Mouse (Mus musculus) frontal cortex, postnatal 36 days (tissue): ENCODE measurements around the gene Hbq1a.

Source experiments
- DNase-seq, 2 experiments: peaks; one replicate each; pipeline ENCODE4 v3.0.0; 2022; ENCODE audit warnings: low spot score in 2 of 2

Gene Hbq1a

DNA sequence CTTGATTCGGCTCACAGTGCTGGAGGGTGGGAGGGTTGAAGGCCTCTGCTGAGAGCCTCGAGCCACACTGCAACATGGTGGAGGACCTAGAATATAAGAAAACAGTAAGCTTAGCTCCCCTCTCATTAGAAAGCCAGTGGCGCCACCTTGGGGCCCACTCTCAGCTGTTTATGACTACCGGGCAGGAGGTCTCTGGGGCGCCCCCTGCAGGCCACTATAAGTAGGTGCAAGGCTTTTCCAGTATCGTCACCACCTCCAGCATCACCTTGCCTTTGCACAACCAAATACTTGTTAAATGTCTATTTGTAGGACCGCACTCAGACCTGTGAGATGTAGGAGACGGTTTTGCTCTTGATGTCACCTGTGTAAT, 21.3 kb downstream of the Hbq1a start:
- peak; percentile 54 to 76 for DNase-seq

DNA sequence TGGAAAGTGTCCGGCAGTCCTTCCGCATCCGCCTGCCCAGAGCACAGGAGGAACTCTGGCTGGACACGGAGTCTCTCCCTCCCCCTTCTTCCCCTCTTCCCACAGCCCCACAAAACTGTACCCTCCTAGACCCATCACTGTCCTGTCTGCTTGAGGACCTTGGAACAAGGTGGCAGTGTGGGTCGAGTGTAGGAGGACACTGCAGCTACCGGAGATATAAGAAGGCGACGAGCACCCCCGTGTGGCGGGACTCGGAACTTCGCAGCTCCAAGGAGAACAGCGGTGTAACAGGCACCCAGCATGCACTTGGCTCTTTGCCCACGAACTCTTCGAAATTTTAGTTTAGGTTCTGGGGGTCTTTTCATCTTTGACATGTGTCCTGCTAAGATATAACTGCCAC, 24.7 kb downstream of the Hbq1a start:
- DNase-seq: peak; percentile 84 to 91

GRCm38 (mm10) chr11:32331075-32331474, 31.2 kb downstream of the Hbq1a start:
- DNase-seq: no peak

GRCm38 (mm10) chr11:32331861-32332260, 32.0 kb downstream of the Hbq1a start:
- no peak for DNase-seq

- no peak for DNase-seq
Observed at GRCm38 (mm10) chr11:32333235-32333634, 33.4 kb downstream of the Hbq1a start.

DNA sequence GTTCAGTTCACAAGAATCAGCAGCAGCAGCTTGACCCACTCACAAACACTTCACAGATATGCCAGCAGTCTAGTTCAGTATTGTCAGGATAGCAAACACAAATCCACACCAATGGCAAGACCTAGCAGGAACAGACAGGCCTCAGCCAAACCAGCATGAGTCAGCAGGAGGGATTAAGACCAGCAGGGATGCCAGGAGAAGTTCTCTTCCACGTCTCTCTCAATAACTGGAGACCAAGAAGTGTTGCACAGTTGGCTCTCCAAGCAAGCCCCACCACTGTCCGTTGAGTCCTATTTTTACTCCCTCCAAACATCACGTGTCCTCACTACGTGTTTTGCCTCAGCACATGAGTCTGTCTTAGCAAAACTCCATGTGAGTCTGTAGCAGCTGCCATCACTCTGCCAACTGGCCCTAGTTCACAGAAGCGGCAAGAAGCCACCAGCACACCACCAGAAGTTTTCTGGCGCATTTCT, 36.6 kb downstream of the Hbq1a start:
- no peak for DNase-seq

DNA sequence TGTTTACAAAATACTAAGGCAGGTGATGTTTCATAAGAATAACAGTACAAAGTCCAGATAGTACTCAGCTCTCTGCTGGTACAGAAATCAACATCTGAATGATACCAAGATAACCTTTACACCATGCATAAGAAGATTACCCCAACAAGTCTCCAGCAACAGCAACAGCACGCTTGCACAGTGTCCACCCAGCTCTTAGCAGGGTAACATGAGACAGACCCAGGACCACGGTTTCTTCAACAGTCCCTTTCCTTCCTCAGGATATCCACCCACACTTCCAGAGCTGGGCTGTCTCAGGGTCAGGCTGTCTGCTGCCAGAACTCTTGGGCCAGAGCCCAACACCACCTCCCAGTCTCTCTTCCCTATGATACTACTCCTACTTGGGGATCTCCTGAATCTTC, 39.3 kb downstream of the Hbq1a start:
- DNase-seq: no peak

- peak in 1 of 2 experiments; percentile 75 for DNase-seq
Observed at GRCm38 (mm10) chr11:32340476-32341473, 40.9 kb downstream of the Hbq1a start.

GRCm38 (mm10) chr11:32342770-32343191, 42.9 kb downstream of the Hbq1a start:
- DNase-seq: peak in 1 of 2 experiments; percentile 62

- no peak for DNase-seq
Observed at GRCm38 (mm10) chr11:32343350-32343749, 43.5 kb downstream of the Hbq1a start.

GRCm38 (mm10) chr11:32345504-32346297, 45.8 kb downstream of the Hbq1a start:
- no peak for DNase-seq

GRCm38 (mm10) chr11:32347264-32347606, 47.4 kb downstream of the Hbq1a start:
- no peak for DNase-seq

GRCm38 (mm10) chr11:32347607-32348432, 48.0 kb downstream of the Hbq1a start, which contains the start of gene Sh3pxd2b:
Gene Sh3pxd2b (plus strand): TSS chr11:32347820.
- no peak for DNase-seq

GRCm38 (mm10) chr11:32348433-32349283, 48.8 kb downstream of the Hbq1a start:
- DNase-seq: no peak

- DNase-seq: no peak
Observed at GRCm38 (mm10) chr11:32349284-32349953, 49.5 kb downstream of the Hbq1a start.
